Mouse (Mus musculus) small intestine, adult 2 months (tissue): Measurements from ENCODE around the gene Atp13a2.

ENCODE experiments used
- CTCF ChIP-seq: fragments of 200-500 bp; IDR thresholded peaks from 2 replicates; pipeline ENCODE4 v1.5.1; 2012; ENCODE audit warnings: low read depth, mild to moderate bottlenecking, control low read depth, inconsistent platforms, low read length, moderate library complexity, mixed read lengths; ENCODE audit not compliant: insufficient replicate concordance, insufficient read length; ENCODE audit errors: extremely low read depth
- POLR2A ChIP-seq: fragments of 200-500 bp; IDR thresholded peaks from 2 replicates; pipeline ENCODE4 v1.6.1; 2012; ENCODE audit warnings: low read depth, mild to moderate bottlenecking, control low read depth, inconsistent platforms, low read length, moderate library complexity

DNA sequence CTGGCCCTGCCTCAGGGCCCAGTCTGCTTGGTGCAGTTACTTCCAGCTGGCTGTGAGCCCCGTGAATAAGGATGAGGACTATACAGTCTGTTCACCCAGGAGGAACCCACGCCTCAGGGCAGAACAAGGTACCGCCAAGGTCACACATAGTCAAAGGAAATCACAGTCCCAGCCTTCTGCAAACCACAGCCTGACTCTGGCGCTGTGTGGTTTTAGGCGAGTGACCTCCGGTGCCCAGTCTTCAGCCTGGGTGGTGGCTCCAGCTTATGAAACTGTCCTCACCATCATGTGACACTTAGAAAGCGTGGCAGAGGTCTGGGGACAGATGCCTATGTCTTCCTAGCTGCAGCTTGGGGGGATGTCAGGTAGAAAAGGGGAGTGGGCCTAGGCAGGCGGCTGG lies 9.1 kb downstream of the Atp13a2 start:
- TF ChIP-seq CTCF (no peak), POLR2A (no peak)
